Mouse (Mus musculus): ENCODE results near the gene Vmn1r180.
"Not testable (repeated sequence)": the region's sequence is repeated elsewhere in the genome, so short reads cannot be mapped to it uniquely, and the experiment has no call there.

- TF ChIP-seq CTCF (IDR thresholded peaks at IDR 0.05; ENCODE audit: borderline replicate concordance, extremely low read depth, insufficient read depth, insufficient read length); POLR2A (IDR thresholded peaks at IDR 0.05; ENCODE audit: borderline replicate concordance, extremely low read depth, insufficient read depth, insufficient read length, poor library complexity, severe bottlenecking): not testable (repeated sequence)
Observed at GRCm38 (mm10) chr7:23974315-23974714, 23.9 kb downstream of the Vmn1r180 start, which contains the start of gene Vmn1r181.
